Mouse (Mus musculus): ENCODE results near the gene Cryz.

Gene Cryz

DNA sequence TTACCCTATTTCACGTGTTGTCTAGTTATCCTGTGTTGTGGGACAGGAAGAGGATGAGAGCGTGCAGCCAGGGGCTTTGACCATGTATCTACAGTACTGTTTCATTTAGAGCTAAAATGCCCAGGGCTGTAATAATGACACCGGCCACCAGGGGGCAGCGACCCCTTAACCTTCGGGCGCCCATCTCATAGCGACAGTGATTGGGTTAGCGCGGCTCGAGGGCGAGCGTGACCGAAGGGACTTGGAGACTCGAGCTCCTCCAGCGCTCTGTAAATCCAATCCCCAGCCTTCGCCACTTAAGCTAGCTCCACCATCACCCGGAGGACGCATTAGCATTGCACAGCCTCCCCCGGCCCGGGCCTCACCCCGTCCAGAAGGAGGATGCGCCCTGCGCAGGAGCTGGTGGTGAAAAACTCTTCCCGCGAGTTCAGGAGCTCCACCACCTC, at the start of gene Cryz:
Gene Cryz (plus strand): TSS at position 224 of the 446 bp plus-strand sequence.
- DNase-seq (ENCODE audit: low read depth, low spot score) = peak; percentile 86

DNA sequence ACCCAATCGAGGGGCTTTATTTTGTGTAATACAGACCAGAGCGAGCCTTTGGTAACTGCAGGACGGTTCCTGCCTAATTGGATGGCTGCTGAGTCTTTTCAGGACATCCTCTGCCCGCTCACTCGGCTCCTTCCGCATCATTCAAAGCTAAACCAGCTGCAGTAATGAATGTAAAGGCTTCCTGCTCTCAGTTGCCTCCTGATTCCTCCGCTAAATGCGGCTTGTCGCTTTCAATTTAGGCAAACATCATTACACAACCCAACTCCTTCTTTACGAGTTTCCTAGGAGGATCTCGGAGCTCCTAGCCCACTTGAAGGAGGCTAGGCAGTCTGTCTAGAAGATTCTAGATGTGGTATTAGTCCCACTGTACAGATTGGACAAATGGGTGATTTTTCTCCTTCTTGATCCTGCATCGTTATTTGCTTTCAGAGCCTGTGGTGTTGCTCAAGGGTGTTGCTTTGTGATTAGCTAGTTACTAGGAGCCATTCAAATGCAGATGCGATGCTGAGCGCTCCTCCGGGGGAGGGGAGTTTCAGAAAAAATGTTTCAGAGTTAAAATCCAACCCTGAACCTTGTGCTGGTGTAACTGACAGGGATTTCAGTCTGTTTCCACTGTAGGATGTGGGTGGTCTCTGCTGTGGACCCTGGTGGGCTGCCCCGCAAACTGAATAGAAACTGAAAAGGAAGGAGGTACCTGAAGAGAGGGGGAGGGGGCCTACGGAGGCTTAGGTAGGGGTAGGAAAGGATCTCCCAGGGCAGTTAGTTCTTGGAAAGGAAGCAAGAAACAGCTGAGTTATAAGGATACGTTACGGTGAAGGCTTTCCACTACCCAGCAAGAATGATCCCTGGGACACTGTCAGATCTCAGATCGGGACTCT, 48.7 kb upstream of the Cryz start:
- no peak for DNase-seq (ENCODE audit: low read depth, low spot score)

DNA sequence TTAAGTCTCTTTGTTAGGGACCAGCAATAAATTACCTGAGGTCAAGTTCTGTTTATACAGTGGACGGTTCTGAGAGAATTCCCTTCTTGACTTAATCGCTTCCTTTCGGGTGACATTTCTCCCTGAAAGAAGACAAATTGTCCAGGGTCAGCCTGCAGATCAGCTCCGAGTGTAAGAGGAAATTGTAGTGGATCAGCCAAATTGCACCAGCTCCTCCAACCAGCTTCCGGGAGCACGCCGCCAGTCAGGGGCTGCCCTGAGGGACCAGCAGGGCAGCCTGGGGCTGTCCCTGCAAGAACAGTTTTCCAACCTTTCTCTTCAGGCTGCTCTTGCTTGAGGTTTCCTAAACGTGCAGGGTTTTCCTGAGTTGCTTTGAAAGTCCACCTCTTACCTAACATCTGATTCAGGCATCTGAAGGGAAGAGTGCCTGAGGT, 47.6 kb upstream of the Cryz start:
- DNase-seq (ENCODE audit: low read depth, low spot score) = no peak

DNA sequence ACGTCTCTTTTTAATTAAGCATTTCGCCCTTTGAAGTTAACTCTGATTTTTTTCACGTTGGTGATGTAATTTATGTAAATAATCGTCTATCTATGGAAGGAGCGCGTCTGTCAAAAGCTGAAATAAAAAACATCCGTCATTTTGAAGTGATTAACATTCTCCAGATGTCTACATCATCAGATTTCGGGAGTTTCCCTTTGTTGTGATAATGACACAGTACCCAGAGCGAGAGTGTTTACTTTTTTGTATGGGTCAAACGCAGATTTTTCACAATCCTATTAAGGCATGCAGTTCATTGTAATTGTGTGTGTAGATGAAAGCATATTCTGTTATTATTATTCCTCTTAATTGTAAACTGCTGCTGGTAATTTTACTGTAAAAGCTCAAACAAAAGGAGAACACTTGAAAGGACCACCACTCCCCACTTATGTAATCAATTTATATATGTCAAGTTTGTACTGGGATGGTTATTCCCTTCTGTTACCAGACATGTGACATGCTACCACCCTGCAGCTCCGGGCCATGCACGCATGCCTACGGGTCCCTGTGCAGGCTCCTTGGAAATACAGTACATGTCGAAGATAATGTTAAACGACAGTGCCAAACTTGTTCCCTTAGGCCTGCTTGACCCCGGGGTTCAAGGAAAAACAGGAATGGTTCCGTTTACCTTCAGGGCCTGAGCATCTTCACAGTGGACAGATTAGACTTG, 46.0 kb upstream of the Cryz start:
- DNase-seq (ENCODE audit: low read depth, low spot score) = no peak

DNA sequence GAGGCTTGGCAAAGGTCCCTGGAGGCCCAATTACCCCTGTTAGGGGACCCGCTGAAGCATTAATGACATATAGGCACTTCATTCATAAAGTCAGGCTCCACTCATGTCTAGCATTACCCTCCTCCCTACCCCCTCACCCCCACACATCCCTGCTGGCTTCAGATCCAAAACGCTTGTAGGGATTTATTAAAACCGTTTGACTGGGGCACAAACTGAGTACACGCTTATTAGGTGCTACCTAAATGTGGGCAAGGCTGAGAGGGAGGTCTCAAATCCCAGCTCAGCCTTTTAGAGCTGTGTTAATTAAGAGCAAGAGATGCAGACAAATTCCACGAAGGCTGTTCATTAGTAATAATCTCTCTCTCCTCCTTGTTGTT, 45.5 kb upstream of the Cryz start:
- DNase-seq (ENCODE audit: low read depth, low spot score) = no peak

DNA sequence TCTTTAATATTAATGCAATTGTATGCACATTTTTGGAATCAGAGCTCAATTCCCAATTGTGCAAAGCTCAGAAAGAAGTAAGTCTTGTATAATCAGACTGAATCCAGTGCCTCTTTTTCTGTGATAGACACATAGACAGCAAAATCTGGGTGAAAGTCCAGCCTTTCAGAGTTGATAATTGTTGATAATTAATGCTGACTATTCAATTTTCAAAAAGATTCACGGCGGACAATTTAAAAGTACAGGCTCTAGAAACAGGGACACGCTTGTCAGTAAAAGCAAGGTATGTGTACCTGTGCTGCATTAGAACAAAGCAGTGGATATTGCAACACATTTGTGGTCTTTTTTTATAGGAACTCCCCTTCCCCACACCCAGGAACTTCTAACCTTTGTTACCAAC, 34.3 kb upstream of the Cryz start:
- DNase-seq (ENCODE audit: low read depth, low spot score) = no peak

DNA sequence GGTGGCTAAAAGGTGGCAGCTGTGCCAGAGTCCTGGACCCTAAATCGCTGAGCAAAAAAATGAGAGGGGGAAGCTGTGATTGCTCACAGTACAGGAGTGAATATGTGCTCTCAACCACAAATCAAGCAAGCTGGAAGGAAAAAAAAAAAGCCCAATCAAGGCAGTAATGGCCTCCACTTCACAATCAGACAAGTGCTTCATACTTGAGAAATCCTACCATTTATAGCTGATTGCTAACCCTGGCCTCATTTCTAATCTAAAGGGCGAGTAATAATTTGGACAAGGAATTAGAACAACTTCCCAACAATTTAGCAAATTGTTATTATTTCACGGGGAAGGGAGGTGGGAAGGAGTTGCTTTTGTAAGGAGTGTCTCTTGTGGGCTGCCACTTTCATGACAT, 31.1 kb upstream of the Cryz start:
- no peak for DNase-seq (ENCODE audit: low read depth, low spot score)

DNA sequence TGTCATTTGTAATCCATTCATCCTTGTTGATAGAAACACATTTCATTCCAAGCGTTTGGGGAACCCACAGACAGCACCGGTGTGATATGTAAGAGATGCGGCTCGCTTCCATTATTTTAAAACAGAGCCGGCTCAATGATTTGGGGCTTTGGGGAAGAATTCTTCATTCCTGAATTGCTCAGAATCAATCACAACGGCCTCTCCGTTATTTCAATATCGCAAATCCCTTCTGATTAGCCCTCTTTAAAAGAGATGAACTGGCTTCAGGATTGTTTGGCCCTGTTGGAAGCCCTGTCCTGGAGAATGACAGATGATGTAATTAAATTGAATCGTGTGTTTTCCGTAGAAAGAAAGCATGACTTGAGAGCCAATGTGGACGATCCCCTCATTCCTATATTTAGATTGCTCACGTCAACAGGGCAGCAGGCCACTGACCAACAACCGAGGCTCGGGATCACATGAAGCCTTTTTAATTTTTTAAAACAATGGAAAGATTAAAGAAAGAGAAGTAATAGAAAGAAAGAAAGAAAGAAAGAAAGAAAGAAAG, 26.4 kb upstream of the Cryz start:
- no peak for DNase-seq (ENCODE audit: low read depth, low spot score)

DNA sequence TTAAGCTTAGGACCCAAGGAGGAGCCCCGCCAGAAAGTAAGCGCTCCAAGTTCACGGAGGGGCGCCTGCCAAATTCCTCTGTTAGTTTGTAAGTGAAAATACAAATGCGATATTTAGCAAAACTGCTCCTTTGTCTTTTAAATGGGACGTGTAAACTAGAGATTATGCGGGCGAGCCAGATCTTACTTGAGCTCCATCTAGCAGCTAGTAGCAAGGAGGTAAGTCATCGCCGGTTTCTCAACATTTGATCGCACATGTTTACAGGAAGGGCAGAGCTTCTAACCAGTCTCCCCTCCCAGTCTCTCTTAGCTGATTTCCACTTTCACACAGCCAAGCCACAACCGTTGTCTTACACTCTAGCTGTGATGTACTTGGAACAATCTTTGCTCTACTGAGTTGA, 25.7 kb upstream of the Cryz start:
- DNase-seq (ENCODE audit: low read depth, low spot score) = no peak

DNA sequence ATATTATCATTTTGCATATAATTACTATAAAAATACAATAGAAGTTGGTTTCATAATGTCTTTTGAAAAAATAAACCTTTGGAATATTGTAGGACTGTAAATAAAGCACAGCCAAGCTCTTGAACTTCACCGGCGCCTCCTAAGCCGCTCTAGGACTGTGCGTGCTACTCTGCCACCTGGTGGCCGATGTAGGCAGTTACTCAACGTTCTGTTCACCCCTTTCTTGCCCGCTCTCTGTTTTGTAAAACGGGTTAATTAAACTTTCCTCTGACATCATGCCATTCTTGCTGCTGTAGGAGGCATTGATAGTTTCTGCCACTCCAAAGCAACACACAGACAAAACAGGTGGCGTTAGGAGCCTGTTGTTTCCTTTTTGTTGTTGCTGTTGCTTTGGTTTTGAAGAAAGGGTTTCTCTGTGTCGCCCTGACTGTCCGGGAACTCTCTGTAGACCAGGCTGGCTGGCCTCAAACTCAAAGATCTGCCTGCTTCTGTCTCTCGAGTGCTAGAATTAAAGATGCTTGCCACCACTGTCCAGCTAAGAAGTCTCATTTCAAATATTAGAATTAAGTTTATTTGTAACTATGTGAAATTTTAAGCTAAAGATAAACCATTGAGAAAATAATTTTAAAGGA, 24.1 kb upstream of the Cryz start:
- peak; percentile 69 for DNase-seq (ENCODE audit: low read depth, low spot score)

DNA sequence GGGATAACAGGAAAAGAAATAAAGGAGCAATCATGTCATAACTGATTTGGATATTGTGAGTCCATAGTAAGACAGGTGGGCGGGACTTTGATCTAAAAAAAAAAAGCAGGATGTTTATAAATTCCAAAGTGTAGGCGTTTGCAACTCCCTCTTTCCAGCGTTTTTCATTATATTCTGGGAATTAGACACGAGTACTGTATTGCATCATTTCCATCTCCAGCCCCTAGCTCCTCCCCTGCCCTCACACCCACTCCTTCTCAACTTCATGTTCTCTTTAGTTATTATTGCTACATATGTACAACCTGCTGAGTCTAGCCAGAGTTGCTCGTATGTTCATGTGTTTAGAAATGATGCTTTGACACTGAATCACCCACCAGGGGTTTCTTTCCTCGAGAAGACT, 22.8 kb upstream of the Cryz start:
- no peak for DNase-seq (ENCODE audit: low read depth, low spot score)

DNA sequence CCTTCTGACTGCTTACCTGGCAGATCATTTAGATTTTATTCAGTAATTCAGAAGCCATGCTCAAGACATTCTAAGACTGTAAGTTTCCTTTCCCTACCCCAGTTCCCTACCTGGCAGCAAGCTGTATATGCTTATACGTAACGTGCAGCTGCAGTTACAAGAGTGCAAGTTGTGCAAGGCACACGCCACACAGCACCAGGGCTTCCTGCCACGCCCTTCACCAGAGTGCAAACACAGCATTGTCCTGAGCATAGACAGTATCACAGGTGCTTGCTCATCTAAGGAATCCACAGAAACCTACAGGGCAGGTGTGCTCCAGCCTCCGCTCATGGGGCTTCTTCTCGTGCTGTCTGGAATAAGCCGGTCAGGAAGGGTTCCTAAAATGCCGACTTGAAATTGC, 18.6 kb upstream of the Cryz start:
- DNase-seq (ENCODE audit: low read depth, low spot score) = no peak

DNA sequence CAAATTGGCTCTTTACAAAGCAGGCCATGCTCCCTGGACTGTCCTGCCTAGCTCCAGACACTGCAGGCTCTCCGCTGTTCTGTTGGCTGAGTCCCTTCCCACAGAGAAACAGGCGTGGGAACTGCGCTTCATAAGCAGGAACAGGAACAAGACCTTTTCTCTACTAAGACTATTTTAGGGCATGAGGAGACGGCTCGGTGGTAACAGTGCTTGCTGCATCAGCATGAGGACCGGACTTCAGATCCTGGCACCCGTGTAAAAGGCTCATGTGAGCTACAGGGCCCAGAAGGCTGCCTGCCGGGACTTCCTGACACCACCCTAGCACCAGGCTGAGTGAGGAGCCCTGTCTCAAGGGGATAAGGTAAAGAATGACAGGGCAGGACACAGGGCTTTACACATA, 12.2 kb upstream of the Cryz start:
- DNase-seq (ENCODE audit: low read depth, low spot score) = no peak

DNA sequence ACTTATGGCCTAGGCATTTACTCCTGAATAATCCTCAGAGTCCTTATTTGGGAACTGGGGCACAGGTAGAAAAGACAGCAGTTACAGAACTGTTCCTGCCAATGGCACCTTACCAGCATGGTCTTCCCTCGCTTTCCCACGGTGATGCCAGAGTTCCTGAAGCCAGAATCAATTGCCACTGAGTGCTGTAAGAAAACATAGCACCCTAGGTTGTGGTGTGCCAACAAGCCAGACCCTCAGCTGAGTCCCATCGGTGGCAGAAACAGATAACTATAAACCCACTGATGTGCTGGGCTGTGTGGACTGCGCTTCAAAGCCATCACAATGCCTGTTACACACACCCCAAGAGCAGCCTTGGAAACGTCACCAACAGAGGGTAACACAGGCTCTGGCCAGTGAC, 5.5 kb upstream of the Cryz start:
- DNase-seq (ENCODE audit: low read depth, low spot score) = no peak

DNA sequence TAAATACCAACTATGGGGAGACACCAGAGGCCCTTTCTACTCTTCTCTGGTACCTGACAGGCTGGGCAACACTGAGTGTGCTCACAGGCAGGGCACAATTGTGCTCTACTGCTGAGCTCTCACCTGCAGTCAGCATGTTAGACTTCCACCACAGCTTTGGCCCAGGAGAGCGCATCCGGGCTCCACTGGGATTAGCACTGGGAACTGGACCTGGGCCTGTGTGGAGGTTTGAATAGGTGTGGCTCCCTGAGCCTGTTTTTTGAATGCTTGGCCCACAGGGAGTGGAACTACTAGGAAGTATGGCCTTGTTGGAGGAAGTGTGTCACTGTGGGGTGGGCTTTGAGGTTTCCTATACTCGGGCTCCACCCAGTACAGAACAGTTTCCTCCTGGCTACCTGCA, 4.9 kb upstream of the Cryz start:
- no peak for DNase-seq (ENCODE audit: low read depth, low spot score)

DNA sequence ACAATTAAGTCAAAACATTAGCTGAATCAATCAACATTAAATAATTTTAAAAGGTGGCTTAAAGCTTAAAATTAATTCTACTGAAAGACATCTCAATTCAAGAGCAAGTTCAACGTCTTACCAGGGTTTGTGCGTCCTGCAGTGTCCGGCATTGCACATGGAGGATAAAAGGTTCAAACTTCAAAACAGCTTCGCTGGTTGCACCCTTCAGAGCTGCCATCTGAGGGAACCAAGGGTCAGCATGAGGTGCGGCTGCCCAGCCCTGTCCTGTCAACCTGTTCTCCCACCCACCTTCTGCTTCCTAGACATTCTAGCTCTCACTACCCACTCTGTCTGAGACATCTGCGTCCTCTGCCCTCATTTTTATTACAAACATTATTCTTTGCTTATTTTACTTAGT, 2.9 kb upstream of the Cryz start:
- DNase-seq (ENCODE audit: low read depth, low spot score) = no peak

DNA sequence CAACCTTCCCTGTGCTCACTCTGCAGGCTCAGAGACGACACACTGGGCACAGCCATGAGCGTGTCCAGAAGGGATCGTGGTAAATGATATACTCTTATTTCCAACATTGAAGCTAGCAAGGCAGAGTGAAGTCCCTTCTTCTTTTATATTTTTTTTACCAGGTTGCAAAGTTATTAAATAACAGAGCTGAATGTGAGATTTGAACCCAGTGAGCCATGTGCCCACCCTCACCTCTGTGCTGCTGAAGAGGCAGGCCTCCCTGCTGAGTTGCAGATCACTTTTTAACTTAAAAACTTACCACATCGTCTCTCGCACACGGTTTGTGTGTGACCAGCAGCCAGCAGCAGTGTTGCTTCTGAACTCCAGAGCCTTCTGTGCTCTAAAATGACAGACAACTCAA, 2.4 kb upstream of the Cryz start:
- no peak for DNase-seq (ENCODE audit: low read depth, low spot score)

DNA sequence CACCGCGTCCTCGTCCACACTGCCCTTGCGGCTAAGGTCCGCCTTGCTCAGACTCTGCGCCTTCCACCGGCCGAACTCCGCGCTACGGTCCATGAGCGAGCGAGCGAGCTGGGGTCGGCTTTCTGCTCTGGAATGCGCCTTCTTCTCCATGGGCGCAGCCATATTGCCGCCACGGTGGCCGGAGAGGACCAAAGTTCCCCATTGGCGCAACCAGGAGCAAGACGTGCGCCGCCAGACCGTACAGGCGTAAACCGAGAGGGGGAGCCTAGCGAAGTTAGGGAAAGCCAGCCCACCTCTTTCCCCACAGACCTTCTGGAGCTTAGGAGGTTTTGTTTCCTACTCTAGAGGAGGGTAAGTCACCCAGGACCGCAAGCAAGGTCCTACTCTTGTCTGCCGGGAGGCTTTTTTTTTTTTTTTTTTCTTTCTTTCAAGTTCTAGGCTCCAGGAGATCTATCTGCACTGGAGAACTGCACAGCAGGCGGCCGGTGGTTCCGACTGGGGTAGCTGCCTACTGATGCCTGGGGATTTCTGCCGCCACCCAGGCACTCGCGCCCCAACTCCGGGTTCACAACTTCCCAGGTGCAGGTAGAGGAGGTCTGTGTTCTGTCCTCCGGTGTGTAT, 533 bp downstream of the Cryz start, which contains the start of gene Tyw3:
Gene Tyw3 (minus strand): TSS at position 171 of the 621 bp plus-strand sequence.
- DNase-seq (ENCODE audit: low read depth, low spot score) = peak; percentile 91

DNA sequence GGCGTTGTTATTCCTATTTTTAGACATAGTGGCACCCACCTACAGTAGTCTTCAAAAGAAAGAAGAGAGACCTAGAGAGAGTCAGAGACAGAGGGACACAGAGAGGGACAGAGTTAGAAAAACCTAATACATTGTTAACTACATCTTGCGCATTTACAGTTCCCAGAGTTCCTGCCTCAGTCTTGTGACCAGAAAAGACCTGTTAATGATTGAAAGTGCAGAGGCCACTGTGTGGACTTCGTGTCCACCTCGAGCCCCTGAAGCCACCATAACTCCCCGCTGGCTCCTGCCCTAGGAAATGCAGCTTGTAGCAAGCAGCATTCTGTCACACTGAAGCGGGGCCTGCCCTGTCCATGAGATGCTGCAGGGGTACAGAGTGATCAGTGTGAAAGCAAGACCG, 1.1 kb downstream of the Cryz start:
- DNase-seq (ENCODE audit: low read depth, low spot score) = no peak

DNA sequence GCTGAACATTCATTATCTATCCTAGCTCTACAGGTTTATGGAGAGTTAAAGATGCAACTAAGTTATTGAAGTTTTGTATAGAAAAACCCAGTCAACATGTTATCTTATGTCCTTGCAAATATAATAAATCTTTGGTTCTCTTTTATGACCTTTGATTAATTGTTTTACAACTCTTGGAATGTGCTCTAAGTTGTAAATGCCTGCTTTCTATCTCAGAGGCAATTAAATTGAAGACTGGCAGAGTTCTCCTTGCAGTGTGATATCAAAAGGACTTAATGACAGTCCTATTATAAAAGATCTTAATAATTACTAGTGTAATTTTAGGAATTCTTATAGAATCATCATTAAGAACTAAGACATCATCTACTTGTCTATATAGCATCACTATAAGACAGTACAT, 5.6 kb downstream of the Cryz start:
- DNase-seq (ENCODE audit: low read depth, low spot score) = no peak

DNA sequence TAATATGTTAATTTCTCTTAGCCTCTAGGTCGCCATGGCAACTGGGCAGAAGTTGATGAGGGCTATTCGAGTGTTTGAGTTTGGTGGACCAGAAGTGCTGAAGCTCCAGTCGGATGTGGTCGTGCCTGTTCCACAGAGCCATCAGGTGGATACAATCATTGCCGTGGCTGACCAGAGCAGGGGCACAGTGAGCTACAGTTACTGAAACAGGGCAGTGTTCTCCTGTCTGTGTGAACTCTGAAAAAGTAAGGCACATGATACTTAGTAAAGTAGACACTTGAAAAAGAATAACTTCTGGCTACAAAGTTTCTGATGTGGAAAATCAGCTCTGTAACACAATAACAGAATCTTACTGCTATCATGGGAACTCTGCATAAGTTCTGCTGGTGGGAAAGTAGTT, 8.4 kb downstream of the Cryz start:
- DNase-seq (ENCODE audit: low read depth, low spot score) = no peak

DNA sequence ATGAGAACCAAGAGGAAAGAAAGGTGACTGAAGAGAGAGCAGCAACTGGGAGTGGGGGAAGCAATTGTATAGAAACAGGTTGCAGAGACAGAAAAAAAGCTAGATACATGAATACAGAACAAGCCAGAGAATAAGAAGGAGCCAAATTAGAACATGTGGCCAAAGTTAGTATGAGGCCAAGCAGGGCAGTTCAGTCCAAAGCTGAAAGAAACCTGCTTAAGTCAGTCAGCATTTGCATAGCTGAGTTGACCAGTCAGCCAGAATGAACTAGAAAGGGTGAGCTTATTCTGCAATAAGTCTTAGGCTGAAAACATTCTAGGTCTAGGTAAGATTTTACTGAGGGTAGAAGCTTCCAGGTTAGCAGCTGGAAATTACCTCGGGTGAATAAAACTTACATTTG, 11.4 kb downstream of the Cryz start:
- no peak for DNase-seq (ENCODE audit: low read depth, low spot score)

Data from embryo, embryonic 11.5 days (tissue).